Mouse (Mus musculus) intestine, postnatal 0 days (tissue): ENCODE results near the gene Adat1. TPM values are rescaled to one million over a fixed set of nuclear protein-coding genes. Genes with fewer than 3 reads are reported as not detected.
"Not testable (repeated sequence)": the region's sequence is repeated elsewhere in the genome, so short reads cannot be mapped to it uniquely, and the experiment has no call there.

Experiments
- ATAC-seq: fragments of 200-750 bp; cut with Nextera tagmentation; 2 replicates; pipeline ENCODE4 v1.8.0; 2017; ENCODE audit warnings: mild to moderate bottlenecking, moderate TSS enrichment, moderate library complexity
- H3K27ac ChIP-seq: fragments of 300-500 bp; sonication (generic); 2 replicates; pipeline ENCODE4 v1.5.1; 2014; ENCODE audit warnings: mild to moderate bottlenecking, low read depth, low read length, moderate library complexity
- H3K27me3 ChIP-seq: fragments of 300-500 bp; sonication (generic); replicated peaks from 2 replicates; pipeline ENCODE4 v1.6.1; 2014; ENCODE audit warnings: low read length, mixed read lengths; ENCODE audit not compliant: control insufficient read depth, insufficient read depth
- H3K36me3 ChIP-seq: fragments of 300-500 bp; sonication (generic); 2 replicates; pipeline ENCODE4 v1.6.1; 2014; ENCODE audit warnings: mild to moderate bottlenecking, moderate library complexity; ENCODE audit not compliant: control insufficient read depth, insufficient read depth
- H3K4me1 ChIP-seq: fragments of 300-500 bp; sonication (generic); replicated peaks from 2 replicates; pipeline ENCODE4 v1.6.1; 2014; ENCODE audit warnings: antibody characterized with exemption, low read length, mixed read lengths; ENCODE audit not compliant: control insufficient read depth, insufficient read depth
- H3K4me2 ChIP-seq: fragments of 300-500 bp; sonication (generic); replicated peaks from 2 replicates; pipeline ENCODE4 v1.6.1; 2014; ENCODE audit warnings: low read depth, mild to moderate bottlenecking, moderate library complexity
- H3K4me3 ChIP-seq: fragments of 300-500 bp; sonication (generic); 2 replicates; pipeline ENCODE4 v1.5.1; 2014; ENCODE audit warnings: low read depth, low read length
- H3K9ac ChIP-seq: fragments of 300-500 bp; sonication (generic); 2 replicates; pipeline ENCODE4 v1.6.1; 2014; ENCODE audit warnings: mild to moderate bottlenecking, low read depth, low read length
- H3K9me3 ChIP-seq: fragments of 300-500 bp; sonication (generic); 2 replicates; pipeline ENCODE4 v1.6.1; 2016; ENCODE audit warnings: mixed run types; ENCODE audit not compliant: control insufficient read depth
- CTCF ChIP-seq: sonication (generic); IDR thresholded peaks from 2 replicates; pipeline ENCODE4 v1.5.1; 2016; ENCODE audit warnings: low read depth, mild to moderate bottlenecking, control low read depth, antibody characterized with exemption, moderate library complexity
- WGBS: fragments of 180-500 bp; shearing (Covaris S2); extraction: QIAGEN DNeasy Blood & Tissue Kit; methylation state at CpG from one replicate; pipeline ENCODE4 v1.1.7; 2014; 5-methylcytosine and 5-hydroxymethylcytosine counted together
- polyA plus RNA-seq: library from polyadenylated mRNA; unstranded; fragments of >200 nt; fragmentation: Nextera tagmentation; extraction: Ambion mirVana; gene quantifications from 2 replicates; pipeline ENCODE4 v1.2.1, GENCODE M21; 2015

Gene Adat1
- polyA plus RNA-seq, 1 experiment from 2014 or later = 1.4 TPM

- Histone ChIP-seq H3K4me3 (no peak overlapping the region), H3K4me2 (no peak overlapping the region), H3K9ac (no peak overlapping the region), H3K9me3 (no peaks in the 10 kb centered on the region), H3K27ac (no peak overlapping the region), H3K27me3 (no peaks in the 10 kb centered on the region), H3K4me1 (no peaks in the 10 kb centered on the region), H3K36me3 (peaks cover 59% of the 10 kb centered on the region)
- no peak for ATAC-seq
- WGBS = 79% methylated on average over 2 of the region's 2 CpGs
- no peak for TF ChIP-seq CTCF
Measured at GRCm38 (mm10) chr8:111947144-111947543, 45.0 kb downstream of the Adat1 start.

- 69% methylated on average over 2 of the region's 2 CpGs for WGBS
- no peak overlapping the region for H3K4me3 ChIP-seq
- no peak for ATAC-seq
Measured at GRCm38 (mm10) chr8:111943544-111943943, 48.6 kb downstream of the Adat1 start.

GRCm38 (mm10) chr8:111941101-111941454, 51.0 kb downstream of the Adat1 start:
- Histone ChIP-seq H3K4me1 (no peaks in the 10 kb centered on the region; the same call in 1 of the 2 replicates), H3K27me3 (no peaks in the 10 kb centered on the region), H3K4me2 (peak overlapping the region; percentile 85), H3K9me3 (no peaks in the 10 kb centered on the region), H3K4me3 (peak overlapping the region; percentile 64), H3K27ac (peak overlapping the region; percentile 63; the same call in 1 of the 2 replicates), H3K9ac (peak overlapping the region; percentile 70), H3K36me3 (peaks cover 25% of the 10 kb centered on the region)
- TF ChIP-seq CTCF = no peak
- under 1% methylated on average over 23 of the region's 23 CpGs for WGBS
- 0 out of 2 replicates have a peak, but pooled peaks have one; percentile 0 for ATAC-seq

More at GRCm38 (mm10) chr8:111943544-111943943, 48.6 kb downstream of the Adat1 start:
- Histone ChIP-seq H3K27me3 (no peaks in the 10 kb centered on the region), H3K27ac (no peak overlapping the region), H3K36me3 (peaks cover 47% of the 10 kb centered on the region), H3K4me1 (no peaks in the 10 kb centered on the region; the same call in 1 of the 2 replicates), H3K9ac (no peak overlapping the region), H3K9me3 (no peaks in the 10 kb centered on the region), H3K4me2 (no peak overlapping the region)
- no peak for TF ChIP-seq CTCF

- no peaks in the 10 kb centered on the region for H3K27me3 ChIP-seq
- peak within 1 kb of the TSS; percentile 85 for H3K4me2 ChIP-seq
- no peak; the same call in 1 of the 2 replicates for TF ChIP-seq CTCF
- no peaks in the 10 kb centered on the region; the same call in 1 of the 2 replicates for H3K4me1 ChIP-seq
- H3K9me3 ChIP-seq = no peaks in the 10 kb centered on the region
- H3K27ac ChIP-seq = peak within 1 kb of the TSS; percentile 88
- WGBS = under 1% methylated on average over 65 of the region's 65 CpGs
- peak within 1 kb of the TSS; percentile 64 for H3K4me3 ChIP-seq
- peaks cover 21% of the 10 kb centered on the region for H3K36me3 ChIP-seq
- H3K9ac ChIP-seq = peak within 1 kb of the TSS; percentile 70
- peak; percentile 93 for ATAC-seq
Measured at GRCm38 (mm10) chr8:111940171-111941100, 51.7 kb downstream of the Adat1 start, which contains the start of gene Gabarapl2. TSS of gene Gabarapl2 (plus strand) at chr8:111940703.

GRCm38 (mm10) chr8:111939516-111940142, 52.5 kb downstream of the Adat1 start:
- peak overlapping the region; percentile 64 for H3K4me3 ChIP-seq
- H3K27ac ChIP-seq = peak overlapping the region; percentile 88
- WGBS = 4% methylated on average over 10 of the region's 10 CpGs

GRCm38 (mm10) chr8:111938076-111938985, 53.8 kb downstream of the Adat1 start:
- H3K9ac ChIP-seq, H3K4me2 ChIP-seq, H3K9me3 ChIP-seq, H3K27me3 ChIP-seq, H3K27ac ChIP-seq, H3K4me3 ChIP-seq, H3K4me1 ChIP-seq, ATAC-seq: not testable (repeated sequence)
- peaks cover 11% of the 10 kb centered on the region; the same call in 1 of the 2 replicates for H3K36me3 ChIP-seq
- WGBS = 85% methylated on average over 8 of the region's 9 CpGs

More at GRCm38 (mm10) chr8:111939516-111940142, 52.5 kb downstream of the Adat1 start:
- Histone ChIP-seq H3K9ac (0 out of 2 replicates have a peak overlapping the region, but pooled peaks have one; percentile 13), H3K9me3 (no peaks in the 10 kb centered on the region), H3K4me2 (peak overlapping the region; percentile 85), H3K27me3 (no peaks in the 10 kb centered on the region), H3K4me1 (no peaks in the 10 kb centered on the region; the same call in 1 of the 2 replicates), H3K36me3 (peaks cover 16% of the 10 kb centered on the region; the same call in 1 of the 2 replicates)
- no peak for TF ChIP-seq CTCF
- peak; percentile 95 for ATAC-seq
